Mouse (Mus musculus) liver, embryonic 12.5 days (tissue): ENCODE measurements around the gene Fgd5. TPM values are rescaled to one million over a fixed set of nuclear protein-coding genes. Genes with fewer than 3 reads are reported as not detected.
A peak's percentile ranks its signal among the peaks of the same experiment; 100 is the strongest.

Experiments
- ATAC-seq: fragments of 200-750 bp; cut with Nextera tagmentation; 2 replicates; pipeline ENCODE4 v1.8.0; 2017; ENCODE audit warnings: moderate number of reproducible peaks, mild to moderate bottlenecking, moderate library complexity
- H3K27ac ChIP-seq: fragments of 300-500 bp; sonication (generic); 2 replicates; pipeline ENCODE4 v1.5.1; 2016; ENCODE audit warnings: mild to moderate bottlenecking
- H3K27me3 ChIP-seq: fragments of 300-500 bp; sonication (generic); replicated peaks from 2 replicates; pipeline ENCODE4 v1.6.1; 2016; ENCODE audit warnings: mild to moderate bottlenecking, moderate library complexity
- H3K36me3 ChIP-seq: fragments of 300-500 bp; sonication (generic); 2 replicates; pipeline ENCODE4 v1.6.1; 2016; ENCODE audit warnings: mild to moderate bottlenecking, moderate library complexity
- H3K4me1 ChIP-seq: fragments of 300-500 bp; sonication (generic); 2 replicates; pipeline ENCODE4 v1.6.1; 2016
- H3K4me2 ChIP-seq: fragments of 300-500 bp; sonication (generic); 2 replicates; pipeline ENCODE4 v1.6.1; 2016; ENCODE audit warnings: mild to moderate bottlenecking, moderate library complexity
- H3K4me3 ChIP-seq: fragments of 300-500 bp; sonication (generic); 2 replicates; pipeline ENCODE4 v1.5.1; 2016; ENCODE audit warnings: mild to moderate bottlenecking, moderate library complexity
- H3K9ac ChIP-seq: fragments of 300-500 bp; sonication (generic); 2 replicates; pipeline ENCODE4 v1.6.1; 2016; ENCODE audit warnings: mild to moderate bottlenecking, moderate library complexity
- H3K9me3 ChIP-seq: fragments of 300-500 bp; sonication (generic); replicated peaks from 2 replicates; pipeline ENCODE4 v1.6.1; 2016; ENCODE audit warnings: mild to moderate bottlenecking, moderate library complexity
- WGBS: fragments of 180-500 bp; shearing (Covaris S2); methylation state at CpG from one replicate; pipeline ENCODE4 v1.1.7; 2016; ENCODE audit not compliant: insufficient replicate concordance; 5-methylcytosine and 5-hydroxymethylcytosine counted together
- polyA plus RNA-seq: library from polyadenylated mRNA; unstranded; fragments of >200 nt; fragmentation: Nextera tagmentation; extraction: Ambion mirVana; gene quantifications from 2 replicates; pipeline ENCODE4 v1.2.1, GENCODE M21; 2016

Gene Fgd5
- polyA plus RNA-seq, 1 experiment from 2014 or later: 5.9 TPM

GRCm38 (mm10) chr6:91979301-91979996 lies 771 bp downstream of the Fgd5 start:
- peak overlapping the region; percentile 56 for H3K9ac ChIP-seq

GRCm38 (mm10) chr6:91980011-91980410 lies 1.3 kb downstream of the Fgd5 start:
- 30% methylated on average over 3 of the region's 3 CpGs for WGBS
- H3K4me3 ChIP-seq: peak overlapping the region; percentile 56
- peaks cover 58% of the 10 kb centered on the region for H3K27me3 ChIP-seq
- H3K36me3 ChIP-seq: no peaks in the 10 kb centered on the region
- H3K27ac ChIP-seq: no peak overlapping the region
- no peak for ATAC-seq
- no peaks in the 10 kb centered on the region for H3K9me3 ChIP-seq
- peak overlapping the region; percentile 66; the same call in 1 of the 2 replicates for H3K4me2 ChIP-seq
- 0 out of 2 replicates have a peak overlapping the region, but pooled peaks have one; percentile 8 for H3K9ac ChIP-seq
- H3K4me1 ChIP-seq: 0 out of 2 replicates have a peak, but pooled peaks cover 3% of the 10 kb centered on the region

More at GRCm38 (mm10) chr6:91979301-91979996, 771 bp downstream of the Fgd5 start:
- H3K4me1 ChIP-seq: 0 out of 2 replicates have a peak, but pooled peaks cover 3% of the 10 kb centered on the region
- no peak overlapping the region for H3K27ac ChIP-seq
- H3K9me3 ChIP-seq: no peaks in the 10 kb centered on the region
- no peak for ATAC-seq
- no peaks in the 10 kb centered on the region for H3K36me3 ChIP-seq
- H3K4me2 ChIP-seq: peak overlapping the region; percentile 66
- peak overlapping the region; percentile 56 for H3K4me3 ChIP-seq
- peaks cover 58% of the 10 kb centered on the region for H3K27me3 ChIP-seq
- WGBS: 3% methylated on average over 23 of the region's 23 CpGs

DNA sequence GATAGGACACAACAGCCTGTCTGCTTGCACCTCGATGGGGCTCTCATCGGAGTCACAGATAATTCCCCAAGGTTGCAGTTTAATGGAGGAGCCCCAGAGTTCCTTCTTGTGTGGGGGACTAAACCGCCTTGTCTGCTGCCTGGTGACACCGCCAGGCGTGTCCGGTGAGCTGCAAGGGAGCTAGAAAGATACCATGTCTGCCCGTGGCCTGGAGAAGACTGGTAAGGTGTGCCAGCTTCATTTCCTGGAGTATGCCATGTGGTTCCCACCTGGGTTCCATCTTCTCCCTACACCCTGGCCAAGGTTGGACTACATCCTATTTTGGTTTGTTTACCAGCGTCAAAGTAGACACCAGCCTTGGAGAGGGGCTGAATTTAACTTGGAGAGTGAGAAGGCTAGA lies 11.4 kb downstream of the Fgd5 start:
- no peak overlapping the region for H3K4me2 ChIP-seq
- no peak for ATAC-seq
- H3K27me3 ChIP-seq: no peaks in the 10 kb centered on the region
- no peaks in the 10 kb centered on the region; the same call in 1 of the 2 replicates for H3K36me3 ChIP-seq
- H3K27ac ChIP-seq: no peak overlapping the region
- peaks cover 44% of the 10 kb centered on the region for H3K4me1 ChIP-seq
- H3K9ac ChIP-seq: no peak overlapping the region
- H3K4me3 ChIP-seq: no peak overlapping the region
- H3K9me3 ChIP-seq: no peaks in the 10 kb centered on the region
- 69% methylated on average over 8 of the region's 8 CpGs for WGBS

GRCm38 (mm10) chr6:91992823-91993222 lies 14.1 kb downstream of the Fgd5 start:
- ATAC-seq: peak; percentile 83
- WGBS: 42% methylated on average over 2 of the region's 2 CpGs
- H3K36me3 ChIP-seq: no peaks in the 10 kb centered on the region; the same call in 1 of the 2 replicates
- H3K27me3 ChIP-seq: no peaks in the 10 kb centered on the region
- no peaks in the 10 kb centered on the region for H3K9me3 ChIP-seq
- peak overlapping the region; percentile 51 for H3K4me2 ChIP-seq
- 0 out of 2 replicates have a peak overlapping the region, but pooled peaks have one; percentile 9 for H3K9ac ChIP-seq
- H3K4me3 ChIP-seq: no peak overlapping the region
- H3K27ac ChIP-seq: peak overlapping the region; percentile 76
- H3K4me1 ChIP-seq: peaks cover 49% of the 10 kb centered on the region

DNA sequence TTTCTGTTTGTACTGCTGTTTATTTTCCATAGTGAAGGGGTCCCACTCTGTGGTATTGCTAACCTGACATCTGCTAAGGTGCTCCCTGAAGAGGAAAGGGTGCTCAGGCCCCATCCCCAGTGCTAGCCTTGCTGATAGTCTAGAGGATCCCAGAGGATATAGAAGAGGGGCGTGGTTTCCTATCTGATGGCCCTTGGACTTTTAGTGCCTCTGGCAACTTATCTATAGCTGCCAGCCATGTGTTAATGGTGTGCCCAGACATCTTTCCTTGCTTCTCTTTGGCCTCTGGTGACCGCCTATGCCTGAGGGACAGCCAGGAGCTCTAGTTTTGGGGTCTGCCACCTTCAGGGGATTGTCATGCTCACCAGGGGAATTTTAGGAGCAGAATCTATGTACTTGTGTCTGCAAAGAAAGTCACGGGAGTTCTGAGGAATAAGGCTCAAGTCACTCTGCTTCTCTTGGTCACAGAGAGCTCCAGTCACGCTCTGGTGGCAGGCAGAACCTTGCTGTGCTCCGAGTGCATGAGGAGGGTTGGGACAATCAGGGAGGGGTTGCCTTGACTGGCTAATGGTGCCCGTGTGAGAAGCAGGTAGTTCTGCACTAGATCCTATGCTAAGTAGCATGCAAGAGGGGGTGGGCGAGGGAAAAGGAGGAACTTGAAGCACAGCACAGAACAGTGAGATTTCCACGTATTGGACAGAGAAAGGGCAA lies 15.3 kb downstream of the Fgd5 start:
- no peak overlapping the region for H3K4me3 ChIP-seq
- no peaks in the 10 kb centered on the region for H3K9me3 ChIP-seq
- 32% methylated on average over 8 of the region's 8 CpGs for WGBS
- no peaks in the 10 kb centered on the region for H3K27me3 ChIP-seq
- H3K27ac ChIP-seq: peak overlapping the region; percentile 76
- peak overlapping the region; percentile 51 for H3K4me2 ChIP-seq
- peak; percentile 90 for ATAC-seq
- peaks cover 49% of the 10 kb centered on the region for H3K4me1 ChIP-seq
- no peaks in the 10 kb centered on the region; the same call in 1 of the 2 replicates for H3K36me3 ChIP-seq
- 0 out of 2 replicates have a peak overlapping the region, but pooled peaks have one; percentile 13 for H3K9ac ChIP-seq

- Histone ChIP-seq H3K9me3 (no peaks in the 10 kb centered on the region), H3K4me3 (no peak overlapping the region), H3K36me3 (no peaks in the 10 kb centered on the region), H3K9ac (no peak overlapping the region), H3K4me2 (no peak overlapping the region), H3K27me3 (no peaks in the 10 kb centered on the region), H3K27ac (no peak overlapping the region), H3K4me1 (peaks cover 44% of the 10 kb centered on the region)
- WGBS: 77% methylated on average over 8 of the region's 8 CpGs
- no peak for ATAC-seq
Observed at GRCm38 (mm10) chr6:91996072-91996471, 17.4 kb downstream of the Fgd5 start.

DNA sequence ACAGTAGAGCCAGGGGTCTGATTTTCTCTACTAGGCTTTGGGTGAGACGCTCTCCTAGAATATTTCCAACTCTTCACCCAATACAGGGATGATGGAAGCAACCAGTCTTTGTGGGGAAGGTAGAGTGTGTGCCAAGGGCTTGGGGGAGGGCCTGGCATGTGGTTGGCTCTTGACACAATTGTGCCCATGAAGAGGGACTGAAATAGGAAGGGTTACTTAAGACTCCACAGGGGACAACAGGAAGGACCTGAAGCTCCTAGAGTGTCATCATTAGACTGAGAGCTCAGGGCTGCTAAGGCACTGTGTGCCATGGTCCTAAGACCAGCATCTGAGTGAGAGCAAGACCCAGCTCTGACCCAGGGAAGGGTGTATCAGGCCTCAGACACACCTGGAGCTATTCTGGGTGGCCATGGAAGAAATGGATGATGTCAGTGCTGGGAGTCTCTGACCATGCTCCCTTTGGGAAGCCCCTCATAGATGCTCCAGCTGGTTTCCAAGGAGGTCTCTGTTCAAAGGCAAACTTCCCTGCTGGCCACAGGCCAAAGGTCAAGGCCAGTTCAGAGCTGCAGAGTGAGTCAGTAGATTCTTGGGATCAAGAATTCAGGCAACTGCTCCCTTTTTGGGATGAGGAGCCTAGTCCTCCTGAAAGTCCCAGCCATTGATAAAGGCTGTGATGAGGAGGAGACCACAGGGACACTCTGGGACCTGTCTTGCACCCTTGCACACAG lies 24.0 kb downstream of the Fgd5 start:
- Histone ChIP-seq H3K9ac (no peak overlapping the region), H3K4me2 (no peak overlapping the region)
- WGBS: 71% methylated on average over 1 of the region's 1 CpGs

GRCm38 (mm10) chr6:92003646-92004045 lies 25.0 kb downstream of the Fgd5 start:
- H3K27ac ChIP-seq: no peak overlapping the region
- no peak for ATAC-seq
- 49% methylated on average over 2 of the region's 2 CpGs for WGBS
- H3K4me3 ChIP-seq: no peak overlapping the region
- H3K4me1 ChIP-seq: peaks cover 3% of the 10 kb centered on the region; the same call in 1 of the 2 replicates
- H3K36me3 ChIP-seq: no peaks in the 10 kb centered on the region
- no peaks in the 10 kb centered on the region for H3K9me3 ChIP-seq
- H3K27me3 ChIP-seq: no peaks in the 10 kb centered on the region
- H3K4me2 ChIP-seq: no peak overlapping the region
- no peak overlapping the region for H3K9ac ChIP-seq

More for the DNA sequence above, 24.0 kb downstream of the Fgd5 start:
- H3K4me3 ChIP-seq: no peak overlapping the region
- H3K27me3 ChIP-seq: no peaks in the 10 kb centered on the region
- no peaks in the 10 kb centered on the region for H3K36me3 ChIP-seq
- ATAC-seq: no peak
- H3K4me1 ChIP-seq: peaks cover 3% of the 10 kb centered on the region; the same call in 1 of the 2 replicates
- H3K27ac ChIP-seq: no peak overlapping the region
- H3K9me3 ChIP-seq: no peaks in the 10 kb centered on the region

- no peak overlapping the region for H3K4me2 ChIP-seq
- H3K9ac ChIP-seq: no peak overlapping the region
- no peak for ATAC-seq
- no peaks in the 10 kb centered on the region for H3K27me3 ChIP-seq
- WGBS: 66% methylated on average over 6 of the region's 6 CpGs
- no peaks in the 10 kb centered on the region for H3K9me3 ChIP-seq
- peaks cover 3% of the 10 kb centered on the region; the same call in 1 of the 2 replicates for H3K4me1 ChIP-seq
- no peak overlapping the region for H3K27ac ChIP-seq
- no peak overlapping the region for H3K4me3 ChIP-seq
- no peaks in the 10 kb centered on the region for H3K36me3 ChIP-seq
Observed at GRCm38 (mm10) chr6:92004137-92004805, 25.6 kb downstream of the Fgd5 start.

GRCm38 (mm10) chr6:92004806-92005205 lies 26.1 kb downstream of the Fgd5 start:
- H3K27ac ChIP-seq: no peak overlapping the region
- no peak overlapping the region for H3K4me3 ChIP-seq
- 65% methylated on average over 3 of the region's 3 CpGs for WGBS
- H3K36me3 ChIP-seq: no peaks in the 10 kb centered on the region
- peaks cover 3% of the 10 kb centered on the region; the same call in 1 of the 2 replicates for H3K4me1 ChIP-seq
- no peaks in the 10 kb centered on the region for H3K27me3 ChIP-seq
- ATAC-seq: no peak
- H3K4me2 ChIP-seq: no peak overlapping the region
- H3K9me3 ChIP-seq: no peaks in the 10 kb centered on the region
- H3K9ac ChIP-seq: no peak overlapping the region

DNA sequence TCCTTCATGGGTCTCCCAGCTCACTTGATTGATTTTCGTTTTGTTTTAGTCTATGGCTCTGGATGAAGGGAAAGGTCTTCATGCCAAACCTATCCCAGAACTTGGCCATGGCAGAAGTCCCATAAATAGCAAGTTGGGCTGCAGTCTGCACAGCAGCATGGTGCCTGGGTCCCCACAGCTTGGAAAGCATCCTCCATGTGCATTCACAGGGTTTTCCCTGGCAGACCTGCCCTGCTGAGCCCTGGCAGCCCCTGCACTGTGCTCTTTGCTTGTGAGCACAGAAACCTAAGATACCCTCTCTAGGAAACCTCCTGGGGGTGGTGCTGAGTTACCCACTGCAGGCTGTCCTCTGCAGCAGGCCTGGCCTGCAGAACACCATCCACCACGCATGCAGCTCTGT lies 32.2 kb downstream of the Fgd5 start:
- no peak for ATAC-seq
- H3K27ac ChIP-seq: no peak overlapping the region
- no peak overlapping the region for H3K4me2 ChIP-seq
- WGBS: 78% methylated on average over 2 of the region's 2 CpGs
- no peaks in the 10 kb centered on the region for H3K36me3 ChIP-seq
- no peak overlapping the region for H3K4me3 ChIP-seq
- H3K9ac ChIP-seq: no peak overlapping the region
- no peaks in the 10 kb centered on the region for H3K27me3 ChIP-seq
- H3K4me1 ChIP-seq: no peaks in the 10 kb centered on the region
- H3K9me3 ChIP-seq: no peaks in the 10 kb centered on the region
